Mouse (Mus musculus): ENCODE measurements at regions not wholly inside any gene's neighbourhood (a gene's known extent, or its start where the extent isn't known, plus 50 kb on each side); places are given as distances from the start of the nearest gene placed in this dataset.

DNA sequence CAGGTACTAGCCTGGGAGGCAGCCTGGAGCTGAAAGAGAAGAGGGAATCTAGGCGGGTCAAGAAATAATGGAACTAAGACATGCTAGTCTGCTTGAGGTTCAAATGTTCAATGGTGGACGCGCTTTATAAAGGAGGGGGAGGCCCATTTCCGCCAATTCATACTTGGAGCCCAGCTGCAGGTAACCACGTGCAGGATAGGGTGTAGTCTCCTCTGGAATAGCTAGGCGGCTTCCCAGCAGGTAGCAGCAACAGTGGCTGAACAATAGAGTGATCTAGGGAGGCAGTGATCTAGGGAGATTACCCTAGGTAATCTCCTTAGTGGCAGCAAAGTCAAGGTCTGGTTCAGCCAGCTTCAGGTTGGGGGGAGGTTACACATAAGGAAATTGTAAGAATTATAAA is 134.6 kb downstream of the Sh2d4b start:
- no peak for TF ChIP-seq NRF1 (IDR thresholded peaks at IDR 0.05; ENCODE audit: insufficient read depth, low read depth, low read length, poor library complexity, severe bottlenecking)
- no peak for TF ChIP-seq SMC3 (IDR thresholded peaks at IDR 0.05; ENCODE audit: low read depth, low read length)
- TF ChIP-seq JUND (IDR thresholded peaks at IDR 0.05; ENCODE audit: low read depth, low read length): no peak
- no peak for TF ChIP-seq MAFK (IDR thresholded peaks at IDR 0.05; ENCODE audit: borderline replicate concordance, low read depth, low read length)
- TF ChIP-seq CHD2 (IDR thresholded peaks at IDR 0.05; ENCODE audit: low read length): no peak
- no peak for TF ChIP-seq E2F4 (IDR thresholded peaks at IDR 0.05; ENCODE audit: borderline replicate concordance, low read depth, low read length)
- no peak for TF ChIP-seq ZNF384 (IDR thresholded peaks at IDR 0.05; ENCODE audit: low read depth, low read length)
- TF ChIP-seq GABPA (IDR thresholded peaks at IDR 0.05; ENCODE audit: low read depth, low read length): no peak
- TF ChIP-seq BHLHE40 (IDR thresholded peaks at IDR 0.05; ENCODE audit: borderline replicate concordance, low read depth, low read length): no peak
- no peak for TF ChIP-seq TBP (IDR thresholded peaks at IDR 0.05; ENCODE audit: low read depth, low read length)
- H3K27me3 ChIP-seq (ENCODE audit: control insufficient read depth in 1 of 2, insufficient read depth in 2 of 2, low read length in 2 of 2): no peaks in the 10 kb centered on the region; a peak in 1 of 4 replicates

GRCm38 (mm10) chr14:40740541-40740940 is 152.5 kb downstream of the Sh2d4b start:
- Histone ChIP-seq H3K79me2 (ENCODE audit: control insufficient read depth, insufficient read depth, low read length, poor library complexity) (no peaks in the 10 kb centered on the region), H3K27ac (ENCODE audit: control insufficient read depth, low read depth, low read length) (no peak overlapping the region), H3K9me3 (replicated peaks; ENCODE audit: insufficient read depth, low read length) (no peaks in the 10 kb centered on the region), H3K4me3 (ENCODE audit: control insufficient read depth in 1 of 2, insufficient read depth in 1 of 2, low read depth in 2 of 2, low read length in 2 of 2) (no peak overlapping the region), H3K4me1 (ENCODE audit: control insufficient read depth in 1 of 2, insufficient read depth in 2 of 2, low read length in 2 of 2) (no peaks in the 10 kb centered on the region), H3K27me3 (ENCODE audit: control insufficient read depth in 1 of 2, insufficient read depth in 2 of 2, low read length in 2 of 2) (no peaks in the 10 kb centered on the region), H3K9ac (ENCODE audit: control insufficient read depth, low read depth, low read length, poor library complexity, severe bottlenecking) (no peak overlapping the region), H3K36me3 (ENCODE audit: control insufficient read depth in 1 of 2, insufficient read depth in 2 of 2, low read length in 2 of 2) (no peaks in the 10 kb centered on the region)
- no peak for DNase-seq (ENCODE audit: low read depth, low spot score)
- TF ChIP-seq POLR2A (IDR thresholded peaks at IDR 0.05; ENCODE audit: control insufficient read depth in 1 of 2, insufficient read depth in 1 of 2, low read depth in 1 of 2, low read length in 2 of 2, poor library complexity in 1 of 2) (no peak), MAFK (IDR thresholded peaks at IDR 0.05; ENCODE audit: borderline replicate concordance, low read depth, low read length) (no peak), ELF1 (IDR thresholded peaks at IDR 0.05; ENCODE audit: low read depth, low read length) (no peak), TCF12 (IDR thresholded peaks at IDR 0.05; ENCODE audit: low read depth, low read length) (no peak)

More for the DNA sequence above, 134.6 kb downstream of the Sh2d4b start:
- Histone ChIP-seq H3K9me3 (replicated peaks; ENCODE audit: insufficient read depth, low read length) (no peaks in the 10 kb centered on the region), H3K4me3 (ENCODE audit: control insufficient read depth in 1 of 2, insufficient read depth in 1 of 2, low read depth in 2 of 2, low read length in 2 of 2) (no peak overlapping the region), H3K4me1 (ENCODE audit: control insufficient read depth in 1 of 2, insufficient read depth in 2 of 2, low read length in 2 of 2) (no peaks in the 10 kb centered on the region), H3K9ac (ENCODE audit: control insufficient read depth, low read depth, low read length, poor library complexity, severe bottlenecking) (no peak overlapping the region), H3K27ac (ENCODE audit: control insufficient read depth, low read depth, low read length) (no peak overlapping the region), H3K79me2 (ENCODE audit: control insufficient read depth, insufficient read depth, low read length, poor library complexity) (no peaks in the 10 kb centered on the region), H3K36me3 (ENCODE audit: control insufficient read depth in 1 of 2, insufficient read depth in 2 of 2, low read length in 2 of 2) (no peaks in the 10 kb centered on the region)
- no peak for DNase-seq (ENCODE audit: low read depth, low spot score)

GRCm38 (mm10) chr14:40731861-40732260 is 161.2 kb downstream of the Sh2d4b start:
- Histone ChIP-seq H3K27ac (ENCODE audit: control insufficient read depth, low read depth, low read length) (no peak overlapping the region), H3K4me3 (ENCODE audit: control insufficient read depth in 1 of 2, insufficient read depth in 1 of 2, low read depth in 2 of 2, low read length in 2 of 2) (no peak overlapping the region), H3K36me3 (ENCODE audit: control insufficient read depth in 1 of 2, insufficient read depth in 2 of 2, low read length in 2 of 2) (no peaks in the 10 kb centered on the region), H3K9me3 (replicated peaks; ENCODE audit: insufficient read depth, low read length) (no peaks in the 10 kb centered on the region), H3K4me1 (ENCODE audit: control insufficient read depth in 1 of 2, insufficient read depth in 2 of 2, low read length in 2 of 2) (no peaks in the 10 kb centered on the region), H3K27me3 (ENCODE audit: control insufficient read depth in 1 of 2, insufficient read depth in 2 of 2, low read length in 2 of 2) (no peaks in the 10 kb centered on the region), H3K9ac (ENCODE audit: control insufficient read depth, low read depth, low read length, poor library complexity, severe bottlenecking) (no peak overlapping the region), H3K79me2 (ENCODE audit: control insufficient read depth, insufficient read depth, low read length, poor library complexity) (no peaks in the 10 kb centered on the region)
- TF ChIP-seq ZNF384 (IDR thresholded peaks at IDR 0.05; ENCODE audit: low read depth, low read length): no peak
- TF ChIP-seq GATA1 (IDR thresholded peaks at IDR 0.05; ENCODE audit: low read depth, low read length): no peak
- TF ChIP-seq RAD21 (IDR thresholded peaks at IDR 0.05; ENCODE audit: low read depth, low read length): peak; percentile 55
- TF ChIP-seq KAT2A (conservative IDR thresholded peaks at IDR 0.05; ENCODE audit: low read depth, low read length): no peak
- peak; percentile 61 for TF ChIP-seq SMC3 (IDR thresholded peaks at IDR 0.05; ENCODE audit: low read depth, low read length)
- peak; percentile 49 to 74 (median 52) for TF ChIP-seq CTCF (IDR thresholded peaks at IDR 0.05 in 2 of 3, conservative IDR thresholded peaks at IDR 0.05 in 1 of 3; ENCODE audit: control insufficient read depth in 1 of 3, insufficient read depth in 1 of 3, low read depth in 2 of 3, low read length in 3 of 3, poor library complexity in 1 of 3, severe bottlenecking in 1 of 3)
- DNase-seq (ENCODE audit: low read depth, low spot score): peak; percentile 26
